Mouse (Mus musculus) MEL (cell line): Measurements from ENCODE around the gene Jmjd1c.

Source experiments
- TCF12 ChIP-seq: IDR thresholded peaks from 2 replicates; pipeline ENCODE4 v1.6.1; 2014; ENCODE audit warnings: low read depth, mild to moderate bottlenecking, inconsistent platforms, low read length, improper control_type of control experiment, moderate library complexity
- USF1 ChIP-seq: IDR thresholded peaks from 2 replicates; pipeline ENCODE4 v1.6.1; 2014; ENCODE audit warnings: low read depth, mild to moderate bottlenecking, inconsistent platforms, low read length, improper control_type of control experiment, moderate library complexity
- ZMIZ1 ChIP-seq: IDR thresholded peaks from 2 replicates; pipeline ENCODE4 v1.6.1; 2012; ENCODE audit warnings: low read depth, mild to moderate bottlenecking, inconsistent platforms, low read length, improper control_type of control experiment, moderate library complexity

GRCm38 (mm10) chr10:67296482-67297152 lies 200.7 kb downstream of the Jmjd1c start:
- TF ChIP-seq TCF12 = no peak
- no peak; the same call in none of the 2 replicates for TF ChIP-seq ZMIZ1
- TF ChIP-seq USF1 = peak; percentile 69
